Mouse (Mus musculus): ENCODE data around the gene Atrx.
"Not testable (repeated sequence)": the region's sequence is repeated elsewhere in the genome, so short reads cannot be mapped to it uniquely, and the experiment has no call there.

The Atrx gene

DNA sequence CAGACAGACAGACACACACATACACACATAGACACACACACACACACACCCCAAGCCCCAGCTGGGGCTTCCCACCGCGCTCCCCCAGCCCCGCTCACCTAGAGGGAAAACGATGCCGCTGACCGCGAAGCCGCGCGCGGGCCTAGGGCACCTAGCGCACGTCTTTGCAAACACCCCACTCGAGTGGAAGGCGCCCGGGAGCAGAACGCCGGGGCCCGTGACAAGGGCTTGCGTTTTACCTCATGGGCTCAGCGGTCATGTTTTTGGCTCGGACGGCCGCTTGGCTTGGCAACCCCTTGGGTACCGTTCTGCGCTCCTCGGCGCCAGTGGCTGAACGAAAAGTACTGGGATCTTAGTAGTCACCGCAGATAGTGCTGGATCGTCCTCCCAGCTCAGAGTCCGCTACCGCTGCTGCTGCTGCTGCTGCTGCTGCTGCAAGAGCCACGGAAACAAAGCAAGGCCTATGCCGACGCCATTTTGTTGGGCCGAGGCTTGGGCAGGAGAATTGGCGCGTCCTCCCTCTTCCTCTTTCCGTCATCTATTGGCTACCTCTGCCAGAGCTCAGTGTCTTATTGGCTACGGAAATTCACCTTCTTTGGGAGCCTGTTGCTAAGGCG, at the start of gene Atrx:
Gene Atrx, minus strand, starts transcription at position 543 of the 617 bp plus-strand sequence.
- DNase-seq (ENCODE audit: inconsistent age in 2 of 2, low spot score in 1 of 2) = peak; percentile 79 to 87

DNA sequence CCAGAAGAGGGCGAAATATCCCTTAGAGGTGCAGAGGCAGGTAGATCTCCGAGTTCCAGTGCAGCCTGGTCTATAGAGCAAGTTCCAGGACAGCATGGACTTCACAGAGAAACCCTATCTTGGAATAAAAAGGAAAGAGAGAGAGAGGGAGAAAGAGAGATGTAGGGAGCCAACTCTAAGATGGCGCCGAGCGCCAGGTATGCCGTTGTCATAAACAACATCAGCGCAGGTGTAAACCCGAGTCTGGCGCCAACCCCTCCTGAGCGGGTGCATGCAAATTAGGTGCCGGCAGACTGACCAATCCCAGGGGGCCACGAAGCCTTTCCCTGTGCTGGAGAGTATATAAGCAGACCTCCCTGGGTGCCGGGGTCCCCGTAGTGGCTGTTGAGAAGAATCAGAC, 27.9 kb upstream of the Atrx start:
- not testable (repeated sequence) for DNase-seq (ENCODE audit: inconsistent age in 2 of 2, low spot score in 1 of 2)

DNA sequence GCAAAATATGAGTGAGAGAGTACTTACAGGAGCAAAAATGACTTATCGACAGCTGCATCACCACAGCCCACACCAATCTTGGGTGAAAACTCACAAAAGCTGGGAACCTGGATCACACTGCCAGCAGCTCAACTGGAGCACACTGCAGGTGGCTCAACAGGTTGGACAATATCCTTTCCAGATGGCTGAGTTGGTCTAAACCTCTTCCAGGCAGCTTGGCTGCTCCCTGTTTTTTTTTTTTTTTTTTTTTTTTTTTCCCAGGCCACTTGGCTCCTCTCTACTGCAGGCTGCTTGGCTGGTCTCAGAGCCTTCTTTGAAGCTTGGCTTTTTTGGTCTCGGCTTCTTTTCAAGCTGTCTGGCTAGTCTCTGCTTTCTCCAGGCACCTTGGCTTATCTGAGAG, 24.8 kb upstream of the Atrx start:
- no peak for DNase-seq (ENCODE audit: inconsistent age in 2 of 2, low spot score in 1 of 2)

DNA sequence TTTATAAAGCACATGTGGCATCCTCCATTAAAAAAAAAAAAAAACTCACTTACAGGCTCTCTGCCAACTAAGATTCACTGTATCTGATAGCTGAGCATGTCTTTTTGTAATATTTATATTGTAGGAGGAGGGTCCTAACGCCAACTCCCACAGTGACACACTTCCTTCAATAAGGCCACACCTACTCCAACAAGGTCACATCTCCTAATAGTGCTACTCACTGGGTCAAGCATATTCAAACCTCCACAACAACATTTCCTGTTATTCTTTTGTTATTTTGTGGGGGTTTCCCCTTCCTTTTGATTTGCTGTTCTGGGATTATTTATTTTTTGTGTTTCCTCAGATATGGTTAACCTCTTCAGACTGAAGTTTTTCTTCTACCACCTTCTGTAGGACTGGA, 17.2 kb upstream of the Atrx start:
- no peak for DNase-seq (ENCODE audit: inconsistent age in 2 of 2, low spot score in 1 of 2)

DNA sequence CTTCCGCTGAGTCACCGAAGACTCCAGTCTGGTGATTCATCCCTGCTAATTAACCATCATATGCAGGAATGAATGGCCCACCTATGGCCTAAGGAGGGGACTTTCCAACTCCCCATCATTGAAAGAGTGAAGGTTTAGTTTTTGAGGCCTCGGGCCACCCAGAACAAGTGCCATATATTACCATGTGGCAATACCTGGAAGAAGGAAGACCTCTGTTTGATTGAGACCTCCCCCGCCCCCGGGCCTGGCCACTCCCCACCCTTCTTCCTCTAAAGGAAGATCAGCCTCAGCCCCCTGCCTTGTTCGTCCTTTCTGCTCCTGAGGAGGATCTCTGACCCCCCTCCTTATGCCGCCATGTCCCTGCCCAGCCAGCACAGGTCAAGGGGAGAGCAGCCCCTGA, 10.0 kb upstream of the Atrx start:
- DNase-seq (ENCODE audit: inconsistent age in 2 of 2, low spot score in 1 of 2) = no peak

DNA sequence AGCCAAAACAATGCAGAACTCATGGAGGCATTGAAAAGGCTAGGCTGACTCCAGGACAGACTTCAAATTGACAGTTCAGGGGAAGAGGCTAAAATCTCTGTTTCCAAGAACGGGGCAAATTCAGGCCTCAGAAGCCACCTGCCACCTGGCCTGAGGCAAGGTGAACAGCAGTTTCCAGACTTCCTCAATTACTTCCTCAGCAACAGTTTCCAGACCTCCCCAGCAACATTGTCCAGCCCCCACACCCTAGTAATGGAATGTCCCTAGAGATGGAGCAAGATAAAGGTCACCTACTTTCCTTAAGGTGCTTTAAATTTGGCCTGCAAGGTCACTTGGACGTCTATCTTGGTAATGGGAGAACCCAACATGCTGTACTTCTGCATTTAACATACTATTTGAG, 8.5 kb upstream of the Atrx start:
- no peak for DNase-seq (ENCODE audit: inconsistent age in 2 of 2, low spot score in 1 of 2)

DNA sequence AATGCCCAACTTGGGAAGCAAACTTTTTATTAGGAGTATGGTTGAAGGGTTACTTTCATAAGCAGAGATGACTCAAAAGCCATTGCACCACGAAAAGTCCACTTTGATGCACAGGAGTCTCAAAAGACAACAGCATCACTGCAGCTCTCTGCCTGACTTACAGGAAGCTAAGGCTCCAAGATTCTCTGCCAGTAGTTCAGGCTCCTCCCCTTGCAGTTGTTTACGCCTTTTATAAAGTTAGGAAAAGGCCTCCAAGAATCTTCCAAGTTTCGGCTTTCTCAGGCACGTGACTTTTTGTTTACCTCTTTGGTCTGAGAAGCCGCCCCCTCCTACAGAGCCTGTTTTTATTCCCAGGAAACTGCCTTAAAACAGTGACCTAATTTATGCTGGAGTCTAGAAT, 5.1 kb upstream of the Atrx start:
- DNase-seq (ENCODE audit: inconsistent age in 2 of 2, low spot score in 1 of 2) = peak in 1 of 2 experiments; percentile 36

DNA sequence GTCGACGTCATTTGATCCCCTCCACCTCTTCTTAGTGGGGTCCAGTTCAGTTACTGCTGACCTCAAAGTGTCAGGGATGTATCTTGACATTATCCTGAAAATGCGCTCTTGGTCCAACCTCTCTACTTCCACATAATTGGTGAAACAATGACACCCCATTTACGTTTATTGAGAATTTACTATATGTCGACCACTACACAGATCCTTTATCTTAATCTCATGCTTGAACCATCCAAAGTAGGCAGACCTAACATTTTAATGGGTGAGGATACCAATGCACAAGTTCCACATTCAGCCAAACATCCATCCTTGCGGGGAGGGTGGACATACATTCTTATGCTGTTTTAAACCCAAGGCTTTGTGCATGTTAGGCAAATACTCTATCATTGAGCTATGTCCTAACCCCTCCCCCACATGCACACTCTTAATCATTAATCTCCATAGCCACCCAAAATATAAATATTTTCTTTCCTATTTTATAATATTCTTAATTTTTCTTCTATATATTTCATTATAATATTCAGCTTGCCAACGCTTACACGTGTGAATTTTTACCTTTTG, 355 bp upstream of the Atrx start:
- DNase-seq (ENCODE audit: inconsistent age in 2 of 2, low spot score in 1 of 2) = no peak

DNA sequence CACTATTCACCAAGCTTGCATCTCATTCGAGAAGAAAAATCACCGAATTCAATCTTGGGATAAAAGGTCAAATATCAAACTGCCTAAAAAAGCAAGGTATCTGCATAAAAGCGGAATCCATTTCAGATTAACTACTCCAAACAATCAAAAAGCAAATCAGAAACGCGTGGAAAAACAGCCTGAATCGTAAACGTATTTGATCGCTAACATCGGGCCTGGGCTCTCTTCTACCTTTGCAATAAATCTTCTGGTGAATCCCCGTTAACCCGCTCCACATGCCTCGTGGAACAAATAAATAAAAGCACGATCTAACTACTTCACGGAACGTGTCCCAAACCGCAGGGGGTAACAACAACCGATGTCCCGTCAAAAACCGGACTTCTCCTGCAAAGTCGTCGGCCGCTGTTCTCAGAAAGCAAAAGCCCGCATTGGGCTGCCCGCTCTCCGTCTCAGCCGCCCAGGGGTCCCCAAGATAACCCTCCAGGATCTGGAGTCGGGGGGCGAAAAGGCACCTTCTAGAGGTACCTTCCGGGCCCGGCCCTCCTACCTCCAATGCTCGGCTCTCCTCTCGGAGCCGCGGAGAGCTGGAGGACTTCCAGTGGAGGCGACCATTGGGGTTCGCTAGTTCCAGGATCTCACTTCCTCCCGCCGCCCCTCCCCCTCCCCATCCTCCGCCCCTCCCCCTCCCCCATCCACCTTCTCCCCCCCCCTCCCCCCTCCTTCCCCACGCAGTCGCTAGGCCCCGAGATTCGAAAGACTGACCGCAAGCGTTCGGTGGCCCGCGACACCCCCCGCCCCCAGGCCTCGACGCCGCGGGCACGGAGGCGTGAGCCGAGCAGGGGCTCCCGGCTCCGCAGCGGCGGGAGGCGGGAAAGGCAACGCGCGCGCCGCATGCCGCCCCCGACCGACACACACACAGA, 1.0 kb downstream of the Atrx start:
- peak; percentile 51 to 62 for DNase-seq (ENCODE audit: inconsistent age in 2 of 2, low spot score in 1 of 2)

DNA sequence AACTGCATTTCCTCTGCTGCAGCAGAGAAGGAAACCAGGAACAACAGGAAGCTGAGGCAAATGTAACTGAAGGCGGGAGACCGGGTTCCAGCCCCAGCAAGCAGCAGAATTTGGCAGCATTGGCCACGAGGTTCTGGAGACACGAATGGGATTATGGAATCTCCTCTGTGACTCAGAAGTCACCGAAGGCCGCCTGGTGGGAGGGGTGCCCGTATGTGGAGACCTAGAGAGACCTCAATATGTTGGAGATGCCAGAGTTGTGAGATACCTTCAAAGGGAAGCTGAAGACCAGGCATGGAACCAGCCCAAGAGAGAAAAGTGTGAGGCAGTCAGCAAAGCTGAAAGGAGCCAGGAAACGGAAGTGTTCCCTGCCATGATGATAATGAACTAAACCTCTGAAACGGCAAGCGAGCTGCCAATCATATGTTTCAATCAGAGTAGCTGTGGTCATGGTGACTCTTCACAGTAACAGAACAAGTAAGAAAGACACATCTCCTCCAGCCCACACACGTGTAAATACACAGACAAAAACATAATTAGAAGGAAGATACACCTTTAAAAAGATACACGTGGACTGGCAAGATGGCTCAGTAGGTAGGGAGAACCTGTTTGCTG, 3.0 kb downstream of the Atrx start:
- DNase-seq (ENCODE audit: inconsistent age in 2 of 2, low spot score in 1 of 2) = peak; percentile 36 to 78

DNA sequence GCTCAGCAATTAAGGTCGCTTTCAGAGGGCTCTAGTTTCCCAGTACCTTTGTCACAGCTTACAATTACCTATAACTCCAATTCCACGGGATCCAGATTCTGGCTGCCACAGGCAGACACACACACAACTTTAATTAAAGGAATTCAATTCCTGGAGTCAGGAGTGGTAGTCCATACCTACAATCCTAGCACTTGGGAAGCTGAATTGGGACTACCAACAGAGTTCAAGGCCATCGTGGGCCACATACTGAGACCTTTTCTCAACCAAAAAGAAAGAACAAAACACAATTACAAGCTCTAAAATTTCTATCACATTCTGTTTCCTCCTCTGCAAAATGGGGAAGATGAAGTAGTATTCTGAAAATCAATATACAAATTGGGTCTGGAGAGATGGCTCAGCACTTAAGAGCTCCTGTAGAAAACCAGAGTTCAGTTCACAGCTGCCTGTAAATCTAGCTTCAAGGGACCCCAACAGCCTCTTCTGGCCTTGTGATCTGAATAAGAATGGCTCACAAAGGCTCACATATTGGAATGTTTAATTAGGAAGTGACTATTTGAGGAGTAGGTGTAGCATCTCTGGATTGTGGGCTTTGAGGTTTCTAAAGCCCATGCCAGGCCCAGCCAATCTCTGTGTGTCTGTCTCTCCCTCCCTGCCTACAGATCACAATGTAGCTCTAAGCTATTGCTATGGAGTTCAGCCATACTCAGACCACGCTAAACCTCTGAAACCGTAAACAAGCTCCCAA, 4.7 kb downstream of the Atrx start:
- DNase-seq (ENCODE audit: inconsistent age in 2 of 2, low spot score in 1 of 2) = no peak

DNA sequence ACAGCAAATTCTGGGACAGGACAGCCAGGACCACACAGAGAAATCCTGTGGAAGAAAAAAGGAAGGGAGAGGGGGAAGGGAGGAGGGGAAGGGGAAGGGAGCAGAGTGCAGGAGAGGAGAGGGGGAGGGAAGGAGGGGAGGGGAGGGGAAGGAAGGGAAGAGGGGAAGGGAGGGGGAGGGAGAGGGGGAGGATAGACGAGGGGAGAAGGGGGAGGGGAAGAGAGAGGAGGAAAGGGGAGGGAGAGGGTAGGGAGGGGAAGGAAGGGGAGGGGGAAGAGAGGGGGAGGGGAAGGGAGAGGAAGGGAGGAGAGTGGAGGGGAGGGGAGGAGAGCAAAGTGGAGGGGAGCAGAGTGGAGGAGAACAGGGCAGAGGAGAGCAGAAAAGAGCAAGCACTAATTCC, 5.3 kb downstream of the Atrx start:
- no peak for DNase-seq (ENCODE audit: inconsistent age in 2 of 2, low spot score in 1 of 2)

DNA sequence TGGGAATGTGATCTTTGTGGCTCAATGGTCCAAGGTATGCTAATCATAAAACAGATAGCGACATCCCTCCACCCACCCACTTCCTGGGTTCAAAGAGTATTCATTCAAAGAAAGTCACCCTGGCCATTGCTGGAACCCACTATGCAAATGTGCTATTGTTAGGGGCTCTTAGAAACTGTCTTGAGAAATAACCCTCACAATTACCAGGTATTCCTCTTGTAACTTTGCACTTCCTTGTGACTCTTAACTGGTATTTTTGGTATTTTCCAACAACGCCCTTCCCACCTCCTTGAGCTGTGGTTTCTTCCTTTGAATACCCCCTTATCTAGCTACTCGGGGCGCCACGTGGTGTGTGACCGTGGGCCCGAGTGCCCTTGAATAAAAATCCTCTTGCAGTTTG, 6.2 kb downstream of the Atrx start:
- DNase-seq (ENCODE audit: inconsistent age in 2 of 2, low spot score in 1 of 2) = not testable (repeated sequence)

DNA sequence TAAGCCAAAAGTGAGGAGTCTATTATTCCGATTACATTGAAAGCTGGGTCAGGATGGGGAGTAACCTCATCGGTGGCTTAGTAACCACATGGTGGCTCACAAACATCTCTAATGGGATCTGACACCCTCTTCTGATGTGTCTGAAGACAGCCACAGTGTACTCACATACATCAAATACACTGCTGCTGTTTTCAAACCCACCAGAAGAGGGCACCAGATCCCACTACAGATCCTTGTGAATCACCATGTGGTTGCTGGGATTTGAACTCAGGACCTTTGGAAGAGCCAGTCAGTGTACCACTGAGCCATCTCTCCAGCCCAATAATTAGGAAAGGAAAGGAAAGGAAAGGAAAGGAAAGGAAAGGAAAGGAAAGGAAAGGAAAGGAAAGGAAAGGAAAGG, 7.8 kb downstream of the Atrx start:
- DNase-seq (ENCODE audit: inconsistent age in 2 of 2, low spot score in 1 of 2) = peak in 1 of 2 experiments; percentile 70

DNA sequence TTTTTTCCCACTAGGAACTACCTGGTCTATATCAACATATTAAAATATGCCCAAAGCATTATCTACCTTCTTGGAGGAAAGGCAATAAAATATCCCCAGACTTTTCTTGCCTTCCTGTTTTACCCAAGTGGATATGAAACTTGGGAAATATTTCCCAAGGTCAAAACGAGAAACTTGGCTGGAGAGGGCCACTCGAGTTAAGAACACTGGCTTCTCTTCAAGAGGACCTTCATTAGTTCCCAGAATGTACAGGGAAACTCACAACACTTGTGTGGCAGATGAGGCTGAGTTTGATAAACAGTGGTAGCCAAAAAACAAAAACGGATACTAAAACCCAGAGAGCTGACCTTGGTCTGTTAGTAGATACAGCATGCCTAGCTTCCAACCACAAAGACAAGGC, 17.5 kb downstream of the Atrx start:
- peak in 1 of 2 experiments; percentile 62 for DNase-seq (ENCODE audit: inconsistent age in 2 of 2, low spot score in 1 of 2)

DNA sequence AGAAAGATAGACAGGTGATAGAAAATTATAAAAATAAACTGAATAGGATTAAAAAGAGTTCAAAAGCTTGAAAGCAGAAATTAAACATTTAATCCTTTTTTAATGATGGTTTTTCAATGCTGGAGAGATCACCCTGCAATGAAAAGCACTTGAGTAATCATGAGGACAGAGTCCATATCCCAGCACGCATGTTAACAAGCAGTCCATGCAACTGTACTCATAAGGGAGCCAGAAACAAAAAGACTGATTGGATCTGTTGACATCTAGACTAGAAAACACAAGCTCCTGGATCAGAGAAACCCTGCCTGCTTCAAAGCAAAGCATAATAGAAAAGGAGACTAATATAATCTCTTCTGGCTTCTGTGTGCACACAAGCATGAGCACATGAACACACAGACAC, 27.6 kb downstream of the Atrx start:
- no peak for DNase-seq (ENCODE audit: inconsistent age in 2 of 2, low spot score in 1 of 2)

DNA sequence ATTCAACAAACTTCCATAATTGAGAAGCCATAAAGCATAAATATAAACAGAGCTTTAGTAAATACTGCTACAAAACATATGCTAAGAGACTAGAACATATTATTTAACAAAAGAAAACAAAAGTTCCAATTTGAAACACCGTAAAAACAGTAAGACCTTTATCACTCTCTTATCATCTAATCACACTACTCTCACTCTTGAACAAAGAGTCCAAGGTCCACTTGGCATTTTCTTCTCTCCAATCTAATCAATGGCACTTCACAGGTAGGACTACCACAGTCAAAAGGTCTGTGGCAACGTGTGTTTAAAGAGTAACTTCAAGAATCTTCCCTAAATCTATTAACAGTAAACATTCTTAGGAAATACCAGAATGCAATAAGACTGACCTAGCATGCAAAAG, 42.3 kb downstream of the Atrx start:
- DNase-seq (ENCODE audit: inconsistent age in 2 of 2, low spot score in 1 of 2) = no peak

DNA sequence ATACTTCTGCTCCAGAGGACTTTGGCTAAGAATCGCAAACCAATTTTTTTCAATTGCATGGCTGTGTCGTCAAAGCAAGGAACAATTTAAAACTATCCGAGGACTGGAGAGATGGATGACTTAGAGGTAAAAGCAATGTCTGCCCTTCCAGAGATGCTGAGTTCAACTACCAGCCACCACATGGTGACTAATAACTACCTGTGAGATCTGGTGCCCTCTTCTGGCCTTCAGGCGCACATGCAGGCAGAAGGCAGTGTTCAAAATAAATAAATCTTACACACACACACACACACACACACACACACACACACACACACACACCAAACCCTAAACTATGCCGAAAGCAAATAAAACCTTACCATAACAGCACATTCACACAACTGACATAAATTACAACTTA, 64.8 kb downstream of the Atrx start:
- no peak for DNase-seq (ENCODE audit: inconsistent age in 2 of 2, low spot score in 1 of 2)

DNA sequence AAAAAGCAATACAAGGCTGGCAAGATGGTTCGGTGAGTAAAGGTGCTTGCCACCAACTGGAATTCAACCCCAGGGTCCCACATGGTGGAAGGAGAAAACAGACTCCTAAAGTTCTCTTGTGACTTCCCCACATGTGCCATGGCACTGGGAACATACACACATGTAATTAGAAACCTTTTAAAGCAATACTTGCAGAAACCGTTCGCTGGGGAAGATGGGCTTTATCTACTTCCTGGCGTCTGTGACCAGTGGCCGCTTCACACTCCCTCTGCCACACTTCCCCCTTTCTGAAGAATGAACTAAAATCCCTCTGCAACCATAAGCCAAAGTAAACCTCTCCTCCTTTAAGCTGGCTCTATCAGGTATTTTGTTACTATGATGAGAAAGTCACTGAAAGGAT, 104.7 kb downstream of the Atrx start:
- DNase-seq (ENCODE audit: inconsistent age in 2 of 2, low spot score in 1 of 2) = no peak

DNA sequence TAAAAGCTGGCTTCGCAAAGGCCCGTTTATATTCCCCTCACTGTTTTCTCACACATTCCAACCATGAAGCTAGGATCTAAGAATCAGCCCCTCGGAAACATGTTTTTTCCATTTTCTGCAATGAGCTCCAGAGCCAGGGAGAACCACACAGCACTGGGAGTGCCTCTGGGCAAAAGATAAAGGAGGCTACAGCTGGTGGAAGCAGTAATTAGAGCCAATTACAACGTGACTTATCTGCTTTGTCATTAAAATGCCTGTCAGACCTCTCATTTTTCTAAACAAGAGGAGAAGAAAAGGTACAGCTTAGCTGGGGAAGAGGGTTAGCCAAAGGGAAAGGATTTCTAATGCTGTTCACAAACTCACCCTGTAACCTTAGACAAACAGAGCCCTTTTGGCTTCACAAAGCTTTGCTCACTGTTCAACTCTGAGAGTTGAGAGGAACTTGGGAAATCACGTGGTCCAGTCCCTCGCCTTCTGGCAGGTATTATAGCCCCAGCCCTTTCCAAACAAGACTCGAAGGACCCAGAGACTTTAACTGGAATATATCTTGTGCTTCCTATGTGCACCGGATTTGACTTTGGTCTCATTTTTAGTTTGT, 134.3 kb downstream of the Atrx start:
- DNase-seq (ENCODE audit: inconsistent age in 2 of 2, low spot score in 1 of 2) = no peak

DNA sequence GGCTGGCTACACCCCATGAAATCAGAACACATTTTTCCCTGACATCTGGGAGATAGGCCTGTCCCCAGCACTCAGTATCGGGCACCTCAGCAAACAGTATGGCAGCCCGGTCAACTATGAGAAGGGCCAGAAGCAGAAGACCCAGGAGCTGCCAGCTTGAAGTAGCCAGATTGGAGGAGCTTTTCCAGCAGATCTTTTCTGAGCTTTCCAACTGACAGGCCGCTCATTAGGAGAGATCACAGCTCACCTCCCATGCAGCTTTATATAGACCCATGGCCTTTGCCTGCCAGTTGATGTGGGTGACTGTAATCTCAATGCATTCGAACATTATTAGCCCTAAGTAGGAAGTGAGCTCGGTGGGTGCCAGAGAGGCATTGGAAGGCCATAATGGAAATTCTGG, 155.9 kb downstream of the Atrx start:
- no peak for DNase-seq (ENCODE audit: inconsistent age in 2 of 2, low spot score in 1 of 2)
